Mouse (Mus musculus): ENCODE measurements around the gene Susd6. TPM values are rescaled to one million over a fixed set of nuclear protein-coding genes. Genes with fewer than 3 reads are reported as not detected.

The Susd6 gene
- polyA plus RNA-seq, 1 experiment = 57.0 TPM

DNA sequence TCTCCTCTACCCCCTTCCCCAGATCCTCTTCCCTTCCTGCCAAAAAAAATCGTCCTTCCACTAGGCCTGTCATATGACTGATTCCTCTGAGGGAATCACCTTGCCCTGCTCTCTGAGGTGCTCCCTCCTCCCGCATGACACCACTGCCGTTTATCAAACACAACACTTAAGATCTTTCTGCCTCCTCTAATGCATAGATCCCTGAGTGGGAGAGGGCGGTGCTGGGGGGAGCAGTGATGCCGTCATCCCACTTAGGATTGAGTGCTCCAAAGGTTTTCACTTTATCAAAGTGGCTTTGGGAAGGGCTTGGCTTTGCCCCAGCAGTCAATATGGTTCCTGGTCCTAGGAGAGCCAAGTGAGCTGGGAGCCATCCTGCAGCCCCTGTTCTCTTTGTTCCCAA lies 93.6 kb downstream of the Susd6 start:
- no peak for TF ChIP-seq CTCF (IDR thresholded peaks at IDR 0.05; ENCODE audit: low read depth, low read length)
- TF ChIP-seq EP300 (IDR thresholded peaks at IDR 0.05; ENCODE audit: insufficient read depth, low read depth, low read length) = no peak
- no peak for TF ChIP-seq POLR2A (IDR thresholded peaks at IDR 0.05; ENCODE audit: insufficient read depth, low read length)
- peak overlapping the region; percentile 1; the same call in 1 of the 2 replicates for H3K9ac ChIP-seq (ENCODE audit: low read depth, poor library complexity, severe bottlenecking)
- no peaks in the 10 kb centered on the region for H3K4me1 ChIP-seq (ENCODE audit: control insufficient read depth, insufficient read depth, low read length)
- no peaks in the 10 kb centered on the region for H3K27me3 ChIP-seq (ENCODE audit: control insufficient read depth, insufficient read depth, low read length, poor library complexity, severe bottlenecking)
- H3K9me3 ChIP-seq (replicated peaks; ENCODE audit: control insufficient read depth, insufficient read depth, low read length, poor library complexity, severe bottlenecking) = no peaks in the 10 kb centered on the region
- H3K36me3 ChIP-seq (ENCODE audit: control insufficient read depth, insufficient read depth, low read length, poor library complexity, severe bottlenecking) = no peaks in the 10 kb centered on the region
- H3K27ac ChIP-seq (ENCODE audit: insufficient read depth, low read length) = peak overlapping the region; percentile 95
- H3K4me3 ChIP-seq (ENCODE audit: low read depth, low read length) = peak overlapping the region; percentile 6; the same call in 1 of the 2 replicates

DNA sequence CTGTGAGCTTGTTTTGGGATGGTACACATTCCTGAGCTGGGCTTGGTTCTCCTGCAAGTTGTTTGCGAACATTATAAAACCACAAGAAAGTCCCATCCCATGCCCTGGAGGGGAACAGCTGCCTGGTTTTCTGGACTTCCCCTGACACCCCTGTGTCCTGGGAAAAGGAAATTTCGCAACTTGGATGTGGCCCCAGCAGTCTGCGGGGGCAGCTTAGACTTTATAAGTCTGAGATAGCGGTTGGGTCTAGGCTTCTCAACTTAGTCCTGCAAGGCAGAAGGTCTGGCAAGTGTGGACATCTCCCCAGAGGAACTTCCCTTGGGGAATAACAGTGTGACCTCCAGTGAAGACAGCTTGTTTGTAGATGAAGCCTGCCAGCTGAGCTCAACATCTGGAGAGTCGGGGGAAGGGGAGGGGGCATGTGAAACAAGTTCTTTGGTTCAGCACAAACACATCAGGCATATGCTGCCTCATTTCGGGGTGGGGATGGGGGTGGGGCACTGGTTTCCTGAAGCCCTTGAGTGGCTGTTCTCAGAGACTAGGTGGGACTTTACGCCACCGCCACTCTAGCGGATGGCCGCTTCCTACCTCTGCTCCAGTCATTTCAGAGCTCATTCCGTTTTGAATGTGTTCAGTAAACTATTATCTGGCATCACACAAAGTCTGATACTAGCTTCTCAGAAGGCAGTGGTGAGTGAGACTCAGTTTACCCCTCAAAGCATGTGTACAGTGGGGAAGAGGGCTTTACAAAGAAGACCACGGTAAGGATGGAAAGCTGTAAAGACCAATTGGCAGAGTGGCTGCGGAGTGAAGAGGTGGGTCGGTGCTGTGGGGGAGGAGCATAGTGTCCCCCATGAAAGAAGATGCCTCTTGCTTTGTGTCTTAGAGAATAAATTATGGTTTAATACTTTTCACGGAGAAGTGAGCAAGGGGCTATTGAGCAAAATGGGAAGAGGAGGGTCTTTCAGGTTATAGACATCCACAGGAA lies 95.3 kb downstream of the Susd6 start:
- H3K27me3 ChIP-seq (ENCODE audit: control insufficient read depth, insufficient read depth, low read length, poor library complexity, severe bottlenecking) = no peaks in the 10 kb centered on the region
- no peaks in the 10 kb centered on the region for H3K36me3 ChIP-seq (ENCODE audit: control insufficient read depth, insufficient read depth, low read length, poor library complexity, severe bottlenecking)
- no peaks in the 10 kb centered on the region for H3K4me1 ChIP-seq (ENCODE audit: control insufficient read depth, insufficient read depth, low read length)
- peaks cover 6% of the 10 kb centered on the region for H3K9me3 ChIP-seq (replicated peaks; ENCODE audit: control insufficient read depth, insufficient read depth, low read length, poor library complexity, severe bottlenecking)
- TF ChIP-seq CTCF (IDR thresholded peaks at IDR 0.05; ENCODE audit: low read depth, low read length) = no peak
- TF ChIP-seq EP300 (IDR thresholded peaks at IDR 0.05; ENCODE audit: insufficient read depth, low read depth, low read length) = peak; percentile 43
- H3K27ac ChIP-seq (ENCODE audit: insufficient read depth, low read length) = peak overlapping the region; percentile 95
- H3K9ac ChIP-seq (ENCODE audit: low read depth, poor library complexity, severe bottlenecking) = peak overlapping the region; percentile 46
- H3K4me3 ChIP-seq (ENCODE audit: low read depth, low read length) = peak overlapping the region; percentile 34

DNA sequence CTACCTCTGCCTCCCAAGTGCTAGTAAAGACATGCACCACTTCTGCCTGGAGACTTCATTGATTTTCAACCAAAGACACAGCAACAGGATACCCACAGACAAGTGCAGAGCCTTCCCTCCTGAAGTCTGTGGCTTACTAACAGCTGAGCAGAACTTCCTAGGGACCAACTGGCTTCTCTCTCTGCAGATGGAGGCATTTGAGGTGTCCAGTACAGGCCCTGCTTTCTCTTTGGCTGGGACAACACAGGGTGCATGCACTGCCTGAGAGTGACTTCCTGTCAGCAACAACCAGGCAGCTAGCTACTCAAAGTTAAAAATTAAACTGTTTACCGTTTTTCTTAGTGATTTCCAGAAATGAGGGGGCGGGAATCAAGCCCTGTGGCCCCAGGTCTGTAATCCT lies 96.7 kb downstream of the Susd6 start:
- Histone ChIP-seq H3K4me1 (ENCODE audit: control insufficient read depth, insufficient read depth, low read length) (no peaks in the 10 kb centered on the region), H3K4me3 (ENCODE audit: low read depth, low read length) (no peak overlapping the region), H3K27ac (ENCODE audit: insufficient read depth, low read length) (peak overlapping the region; percentile 83), H3K36me3 (ENCODE audit: control insufficient read depth, insufficient read depth, low read length, poor library complexity, severe bottlenecking) (no peaks in the 10 kb centered on the region), H3K9ac (ENCODE audit: low read depth, poor library complexity, severe bottlenecking) (peak overlapping the region; percentile 24), H3K27me3 (ENCODE audit: control insufficient read depth, insufficient read depth, low read length, poor library complexity, severe bottlenecking) (no peaks in the 10 kb centered on the region), H3K9me3 (replicated peaks; ENCODE audit: control insufficient read depth, insufficient read depth, low read length, poor library complexity, severe bottlenecking) (peaks cover 6% of the 10 kb centered on the region)
- TF ChIP-seq CTCF (IDR thresholded peaks at IDR 0.05; ENCODE audit: low read depth, low read length) (no peak), POLR2A (IDR thresholded peaks at IDR 0.05; ENCODE audit: insufficient read depth, low read length) (no peak)

DNA sequence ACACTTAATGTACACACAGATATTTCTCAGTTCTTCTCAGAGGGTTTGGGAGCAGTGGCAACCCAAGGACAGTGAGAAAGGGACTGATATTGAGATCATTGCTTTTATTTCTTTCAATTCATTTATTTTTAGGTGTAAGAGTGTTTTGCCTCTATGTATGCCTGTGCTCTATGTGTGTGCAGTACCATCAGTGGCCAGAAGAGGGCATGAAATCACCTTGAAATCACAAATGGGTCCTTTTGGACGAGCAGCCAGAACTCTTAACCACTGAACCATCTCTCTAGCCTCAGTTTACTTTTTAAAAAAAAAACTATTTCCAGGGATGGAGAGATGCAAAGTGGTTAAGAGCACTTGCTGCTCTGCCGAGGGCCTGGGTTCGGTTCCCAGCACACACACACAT lies 99.0 kb downstream of the Susd6 start:
- TF ChIP-seq EP300 (IDR thresholded peaks at IDR 0.05; ENCODE audit: insufficient read depth, low read depth, low read length) = no peak
- no peak for TF ChIP-seq POLR2A (IDR thresholded peaks at IDR 0.05; ENCODE audit: insufficient read depth, low read length)
- no peak for TF ChIP-seq CTCF (IDR thresholded peaks at IDR 0.05; ENCODE audit: low read depth, low read length)
- no peaks in the 10 kb centered on the region for H3K36me3 ChIP-seq (ENCODE audit: control insufficient read depth, insufficient read depth, low read length, poor library complexity, severe bottlenecking)
- peaks cover 6% of the 10 kb centered on the region for H3K9me3 ChIP-seq (replicated peaks; ENCODE audit: control insufficient read depth, insufficient read depth, low read length, poor library complexity, severe bottlenecking)
- no peak overlapping the region for H3K9ac ChIP-seq (ENCODE audit: low read depth, poor library complexity, severe bottlenecking)
- no peak overlapping the region for H3K4me3 ChIP-seq (ENCODE audit: low read depth, low read length)
- no peaks in the 10 kb centered on the region for H3K27me3 ChIP-seq (ENCODE audit: control insufficient read depth, insufficient read depth, low read length, poor library complexity, severe bottlenecking)
- H3K4me1 ChIP-seq (ENCODE audit: control insufficient read depth, insufficient read depth, low read length) = peaks cover 2% of the 10 kb centered on the region
- no peak overlapping the region for H3K27ac ChIP-seq (ENCODE audit: insufficient read depth, low read length)

DNA sequence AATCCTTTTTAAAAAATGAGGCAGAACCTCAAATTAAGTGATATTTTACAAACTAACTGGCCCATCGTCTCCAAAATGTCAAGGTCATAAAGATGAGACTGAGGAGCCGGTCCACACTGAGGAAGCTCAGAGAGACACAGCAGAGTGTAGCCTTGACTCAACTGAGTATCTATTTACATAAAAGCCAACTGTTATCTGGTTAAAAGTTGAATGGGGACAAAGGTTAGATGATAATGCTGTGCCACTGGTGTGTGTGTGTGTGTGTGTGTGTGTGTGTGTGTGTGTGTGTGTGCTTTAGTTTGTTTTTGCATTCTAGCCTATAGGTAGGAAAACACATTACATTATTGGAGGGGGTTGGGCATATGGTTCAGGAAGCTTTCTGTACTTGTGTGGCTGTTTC lies 100.8 kb downstream of the Susd6 start:
- Histone ChIP-seq H3K36me3 (ENCODE audit: control insufficient read depth, insufficient read depth, low read length, poor library complexity, severe bottlenecking) (no peaks in the 10 kb centered on the region), H3K9ac (ENCODE audit: low read depth, poor library complexity, severe bottlenecking) (no peak overlapping the region), H3K9me3 (replicated peaks; ENCODE audit: control insufficient read depth, insufficient read depth, low read length, poor library complexity, severe bottlenecking) (peaks cover 6% of the 10 kb centered on the region), H3K27ac (ENCODE audit: insufficient read depth, low read length) (no peak overlapping the region), H3K27me3 (ENCODE audit: control insufficient read depth, insufficient read depth, low read length, poor library complexity, severe bottlenecking) (no peaks in the 10 kb centered on the region), H3K4me3 (ENCODE audit: low read depth, low read length) (no peak overlapping the region), H3K4me1 (ENCODE audit: control insufficient read depth, insufficient read depth, low read length) (peaks cover 2% of the 10 kb centered on the region)
- TF ChIP-seq EP300 (IDR thresholded peaks at IDR 0.05; ENCODE audit: insufficient read depth, low read depth, low read length) (no peak), CTCF (IDR thresholded peaks at IDR 0.05; ENCODE audit: low read depth, low read length) (no peak), POLR2A (IDR thresholded peaks at IDR 0.05; ENCODE audit: insufficient read depth, low read length) (no peak)

All from ES-Bruce4 (cell line).